Mouse (Mus musculus) liver, embryonic 12.5 days (tissue): ENCODE measurements around the gene Elmod1. TPM values are rescaled to one million over a fixed set of nuclear protein-coding genes. Genes with fewer than 3 reads are reported as not detected.
A peak's percentile ranks its signal among the peaks of the same experiment; 100 is the strongest.
"Not testable (repeated sequence)": the region's sequence is repeated elsewhere in the genome, so short reads cannot be mapped to it uniquely, and the experiment has no call there.

Source experiments
- ATAC-seq: fragments of 200-750 bp; cut with Nextera tagmentation; 2 replicates; pipeline ENCODE4 v1.8.0; 2017; ENCODE audit warnings: moderate number of reproducible peaks, mild to moderate bottlenecking, moderate library complexity
- H3K27ac ChIP-seq: fragments of 300-500 bp; sonication (generic); 2 replicates; pipeline ENCODE4 v1.5.1; 2016; ENCODE audit warnings: mild to moderate bottlenecking
- H3K27me3 ChIP-seq: fragments of 300-500 bp; sonication (generic); replicated peaks from 2 replicates; pipeline ENCODE4 v1.6.1; 2016; ENCODE audit warnings: mild to moderate bottlenecking, moderate library complexity
- H3K36me3 ChIP-seq: fragments of 300-500 bp; sonication (generic); 2 replicates; pipeline ENCODE4 v1.6.1; 2016; ENCODE audit warnings: mild to moderate bottlenecking, moderate library complexity
- H3K4me1 ChIP-seq: fragments of 300-500 bp; sonication (generic); 2 replicates; pipeline ENCODE4 v1.6.1; 2016
- H3K4me2 ChIP-seq: fragments of 300-500 bp; sonication (generic); 2 replicates; pipeline ENCODE4 v1.6.1; 2016; ENCODE audit warnings: mild to moderate bottlenecking, moderate library complexity
- H3K4me3 ChIP-seq: fragments of 300-500 bp; sonication (generic); 2 replicates; pipeline ENCODE4 v1.5.1; 2016; ENCODE audit warnings: mild to moderate bottlenecking, moderate library complexity
- H3K9ac ChIP-seq: fragments of 300-500 bp; sonication (generic); 2 replicates; pipeline ENCODE4 v1.6.1; 2016; ENCODE audit warnings: mild to moderate bottlenecking, moderate library complexity
- H3K9me3 ChIP-seq: fragments of 300-500 bp; sonication (generic); replicated peaks from 2 replicates; pipeline ENCODE4 v1.6.1; 2016; ENCODE audit warnings: mild to moderate bottlenecking, moderate library complexity
- WGBS: fragments of 180-500 bp; shearing (Covaris S2); methylation state at CpG from one replicate; pipeline ENCODE4 v1.1.7; 2016; ENCODE audit not compliant: insufficient replicate concordance; 5-methylcytosine and 5-hydroxymethylcytosine counted together
- polyA plus RNA-seq: library from polyadenylated mRNA; unstranded; fragments of >200 nt; fragmentation: Nextera tagmentation; extraction: Ambion mirVana; gene quantifications from 2 replicates; pipeline ENCODE4 v1.2.1, GENCODE M21; 2016

Elmod1 gene
- polyA plus RNA-seq, result not detected in 2 replicates

DNA sequence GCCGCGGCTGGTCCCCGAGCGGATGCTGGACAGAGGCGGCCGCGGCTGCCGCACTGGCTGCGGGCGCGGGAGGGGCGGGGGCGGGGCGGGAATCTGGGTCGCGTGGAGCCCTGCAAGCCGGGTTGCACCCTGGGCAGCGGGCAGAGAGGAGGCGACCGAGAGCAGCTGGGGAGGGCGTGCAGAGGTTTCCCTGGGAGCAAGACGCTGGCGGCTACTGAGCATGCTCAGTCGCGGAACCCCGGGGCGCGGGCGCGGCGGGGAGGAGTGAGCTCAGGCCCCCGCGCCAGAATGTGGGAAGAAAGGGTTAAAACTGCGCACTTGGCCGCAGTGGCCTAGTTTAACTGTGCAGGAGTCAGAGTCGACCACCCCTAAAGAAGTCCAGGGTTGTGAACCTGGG, at the start of gene Elmod1:
Gene Elmod1, minus strand, starts transcription at position 180 of the 397 bp plus-strand sequence.
- H3K9ac ChIP-seq, result no peak within 1 kb of the TSS

GRCm38 (mm10) chr9:54022795-54023194, 47.7 kb upstream of the Elmod1 start:
- H3K4me2 ChIP-seq, result no peak overlapping the region
- no peak overlapping the region for H3K9ac ChIP-seq
- no peak for ATAC-seq
- H3K36me3 ChIP-seq, result no peaks in the 10 kb centered on the region
- no peak overlapping the region for H3K4me3 ChIP-seq
- no peaks in the 10 kb centered on the region for H3K4me1 ChIP-seq
- WGBS, result 57% methylated on average over 3 of the region's 3 CpGs
- H3K27me3 ChIP-seq, result no peaks in the 10 kb centered on the region
- peaks cover 6% of the 10 kb centered on the region; the same call in 1 of the 2 replicates for H3K9me3 ChIP-seq
- H3K27ac ChIP-seq, result no peak overlapping the region

More for the DNA sequence above, at the start of gene Elmod1:
- no peaks in the 10 kb centered on the region for H3K9me3 ChIP-seq
- peak within 1 kb of the TSS; percentile 43 for H3K4me3 ChIP-seq
- ATAC-seq, result no peak
- H3K4me2 ChIP-seq, result peak within 1 kb of the TSS; percentile 64
- no peak within 1 kb of the TSS for H3K27ac ChIP-seq
- peaks cover 8% of the 10 kb centered on the region; the same call in 1 of the 2 replicates for H3K4me1 ChIP-seq
- H3K27me3 ChIP-seq, result peaks cover 32% of the 10 kb centered on the region
- WGBS, result under 1% methylated on average over 27 of the region's 36 CpGs
- no peaks in the 10 kb centered on the region for H3K36me3 ChIP-seq

DNA sequence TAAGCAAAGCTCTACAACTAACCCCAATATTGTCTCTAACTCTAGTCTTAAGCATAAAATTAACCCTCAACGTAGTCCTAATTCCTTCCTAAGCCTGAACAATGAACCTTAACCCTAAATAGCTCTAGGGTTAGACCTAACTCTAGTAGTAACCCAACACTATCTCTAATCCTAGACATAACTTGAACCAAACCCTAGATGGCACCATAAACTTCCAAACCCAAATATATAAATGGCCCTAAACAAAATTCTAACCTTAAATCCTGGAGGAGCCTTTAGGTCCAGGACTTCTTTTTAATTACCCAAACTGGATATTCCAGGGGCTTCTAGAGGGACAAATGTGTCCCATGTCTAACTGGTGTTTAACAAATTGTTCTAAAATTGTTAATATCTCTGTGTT, 19.4 kb upstream of the Elmod1 start:
- WGBS, result 48% methylated on average over 1 of the region's 1 CpGs
- no peak overlapping the region for H3K4me3 ChIP-seq
- no peaks in the 10 kb centered on the region for H3K27me3 ChIP-seq
- H3K9ac ChIP-seq, result no peak overlapping the region
- ATAC-seq, result no peak
- no peak overlapping the region for H3K27ac ChIP-seq
- no peaks in the 10 kb centered on the region for H3K4me1 ChIP-seq
- no peaks in the 10 kb centered on the region for H3K9me3 ChIP-seq
- no peaks in the 10 kb centered on the region for H3K36me3 ChIP-seq
- no peak overlapping the region for H3K4me2 ChIP-seq

GRCm38 (mm10) chr9:53992567-53992966, 17.5 kb upstream of the Elmod1 start:
- H3K27ac ChIP-seq, H3K36me3 ChIP-seq, H3K4me2 ChIP-seq, H3K4me3 ChIP-seq, H3K4me1 ChIP-seq, ATAC-seq, H3K9me3 ChIP-seq, H3K9ac ChIP-seq, H3K27me3 ChIP-seq: not testable (repeated sequence)

- H3K9ac ChIP-seq, result no peak overlapping the region
- H3K4me3 ChIP-seq, result no peak overlapping the region
- 2% methylated on average over 3 of the region's 3 CpGs for WGBS
- no peaks in the 10 kb centered on the region for H3K27me3 ChIP-seq
- no peaks in the 10 kb centered on the region for H3K36me3 ChIP-seq
- no peaks in the 10 kb centered on the region for H3K9me3 ChIP-seq
- H3K27ac ChIP-seq, result no peak overlapping the region
- no peak for ATAC-seq
- H3K4me2 ChIP-seq, result no peak overlapping the region
- no peaks in the 10 kb centered on the region for H3K4me1 ChIP-seq
These were observed 15.8 kb upstream of the Elmod1 start for GRCm38 (mm10) chr9:53990921-53991320.

GRCm38 (mm10) chr9:53986972-53987371, 11.9 kb upstream of the Elmod1 start:
- WGBS, result 22% methylated on average over 3 of the region's 3 CpGs
- ATAC-seq, result no peak
- H3K9me3 ChIP-seq, result no peaks in the 10 kb centered on the region
- no peak overlapping the region for H3K9ac ChIP-seq
- H3K36me3 ChIP-seq, result no peaks in the 10 kb centered on the region
- H3K27me3 ChIP-seq, result no peaks in the 10 kb centered on the region
- H3K4me3 ChIP-seq, result no peak overlapping the region
- H3K27ac ChIP-seq, result no peak overlapping the region
- no peak overlapping the region for H3K4me2 ChIP-seq
- H3K4me1 ChIP-seq, result no peaks in the 10 kb centered on the region

GRCm38 (mm10) chr9:53984868-53985267, 9.8 kb upstream of the Elmod1 start:
- WGBS, result 32% methylated on average over 9 of the region's 9 CpGs
- Histone ChIP-seq H3K9ac (no peak overlapping the region), H3K27ac (no peak overlapping the region), H3K4me2 (no peak overlapping the region), H3K27me3 (no peaks in the 10 kb centered on the region), H3K4me3 (no peak overlapping the region), H3K9me3 (no peaks in the 10 kb centered on the region), H3K36me3 (no peaks in the 10 kb centered on the region), H3K4me1 (no peaks in the 10 kb centered on the region)
- no peak for ATAC-seq

GRCm38 (mm10) chr9:53974328-53975121, 576 bp downstream of the Elmod1 start:
- Histone ChIP-seq H3K9ac (no peak overlapping the region), H3K4me2 (peak overlapping the region; percentile 64), H3K4me3 (peak overlapping the region; percentile 43), H3K4me1 (peaks cover 8% of the 10 kb centered on the region; the same call in 1 of the 2 replicates), H3K36me3 (no peaks in the 10 kb centered on the region), H3K27me3 (peaks cover 32% of the 10 kb centered on the region), H3K27ac (no peak overlapping the region), H3K9me3 (no peaks in the 10 kb centered on the region)
- WGBS, result 4% methylated on average over 42 of the region's 42 CpGs
- no peak for ATAC-seq

GRCm38 (mm10) chr9:53973929-53974327, 1.2 kb downstream of the Elmod1 start:
- H3K27ac ChIP-seq, result no peak overlapping the region
- ATAC-seq, result no peak
- no peak overlapping the region for H3K9ac ChIP-seq
- no peaks in the 10 kb centered on the region for H3K9me3 ChIP-seq
- H3K27me3 ChIP-seq, result peaks cover 32% of the 10 kb centered on the region
- no peak overlapping the region for H3K4me3 ChIP-seq
- 29% methylated on average over 13 of the region's 13 CpGs for WGBS
- peaks cover 8% of the 10 kb centered on the region; the same call in 1 of the 2 replicates for H3K4me1 ChIP-seq
- H3K36me3 ChIP-seq, result no peaks in the 10 kb centered on the region
- no peak overlapping the region for H3K4me2 ChIP-seq

- H3K4me1 ChIP-seq, result peaks cover 8% of the 10 kb centered on the region; the same call in 1 of the 2 replicates
- no peak overlapping the region for H3K4me2 ChIP-seq
- H3K9ac ChIP-seq, result no peak overlapping the region
These were observed 1.9 kb downstream of the Elmod1 start for GRCm38 (mm10) chr9:53973241-53973640.

DNA sequence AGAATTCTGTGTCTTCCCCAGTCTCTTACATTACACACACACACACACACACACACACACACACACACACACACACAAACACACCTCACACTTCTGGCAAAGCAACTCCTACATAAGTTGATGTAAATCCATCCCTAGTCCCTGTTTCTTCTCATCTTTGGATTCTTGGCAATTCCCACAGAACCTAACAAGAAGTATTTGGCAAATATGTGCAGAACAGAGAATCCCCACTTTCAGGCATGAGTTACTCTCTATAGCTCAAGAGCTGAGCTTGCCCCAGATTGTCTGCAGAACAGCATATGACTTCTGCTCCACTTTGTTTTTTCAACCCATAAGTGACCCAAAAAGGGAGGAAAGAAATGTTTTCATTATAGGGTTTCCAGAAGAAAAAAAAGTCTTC, 2.7 kb downstream of the Elmod1 start:
- Histone ChIP-seq H3K27me3 (peaks cover 32% of the 10 kb centered on the region), H3K27ac (no peak overlapping the region), H3K4me2 (no peak overlapping the region), H3K4me3 (no peak overlapping the region), H3K9me3 (no peaks in the 10 kb centered on the region), H3K36me3 (no peaks in the 10 kb centered on the region), H3K9ac (no peak overlapping the region), H3K4me1 (peaks cover 8% of the 10 kb centered on the region; the same call in 1 of the 2 replicates)
- ATAC-seq, result no peak

More at GRCm38 (mm10) chr9:53973241-53973640, 1.9 kb downstream of the Elmod1 start:
- H3K27ac ChIP-seq, result no peak overlapping the region
- no peaks in the 10 kb centered on the region for H3K9me3 ChIP-seq
- H3K4me3 ChIP-seq, result no peak overlapping the region
- WGBS, result 64% methylated on average over 5 of the region's 5 CpGs
- ATAC-seq, result no peak
- no peaks in the 10 kb centered on the region for H3K36me3 ChIP-seq
- H3K27me3 ChIP-seq, result peaks cover 32% of the 10 kb centered on the region

GRCm38 (mm10) chr9:53967610-53968368, 7.3 kb downstream of the Elmod1 start:
- WGBS, result 61% methylated on average over 9 of the region's 9 CpGs
- Histone ChIP-seq H3K9me3 (no peaks in the 10 kb centered on the region), H3K4me3 (no peak overlapping the region), H3K36me3 (no peaks in the 10 kb centered on the region), H3K27me3 (no peaks in the 10 kb centered on the region), H3K4me1 (no peaks in the 10 kb centered on the region), H3K4me2 (no peak overlapping the region), H3K27ac (no peak overlapping the region), H3K9ac (no peak overlapping the region)
- no peak for ATAC-seq
